Mouse (Mus musculus): ENCODE results near the gene Dhdds. TPM values are rescaled to one million over a fixed set of nuclear protein-coding genes. Genes with fewer than 3 reads are reported as not detected.

Gene Dhdds
- polyA plus RNA-seq, 1 experiment from 2014 or later = 38.1 TPM

DNA sequence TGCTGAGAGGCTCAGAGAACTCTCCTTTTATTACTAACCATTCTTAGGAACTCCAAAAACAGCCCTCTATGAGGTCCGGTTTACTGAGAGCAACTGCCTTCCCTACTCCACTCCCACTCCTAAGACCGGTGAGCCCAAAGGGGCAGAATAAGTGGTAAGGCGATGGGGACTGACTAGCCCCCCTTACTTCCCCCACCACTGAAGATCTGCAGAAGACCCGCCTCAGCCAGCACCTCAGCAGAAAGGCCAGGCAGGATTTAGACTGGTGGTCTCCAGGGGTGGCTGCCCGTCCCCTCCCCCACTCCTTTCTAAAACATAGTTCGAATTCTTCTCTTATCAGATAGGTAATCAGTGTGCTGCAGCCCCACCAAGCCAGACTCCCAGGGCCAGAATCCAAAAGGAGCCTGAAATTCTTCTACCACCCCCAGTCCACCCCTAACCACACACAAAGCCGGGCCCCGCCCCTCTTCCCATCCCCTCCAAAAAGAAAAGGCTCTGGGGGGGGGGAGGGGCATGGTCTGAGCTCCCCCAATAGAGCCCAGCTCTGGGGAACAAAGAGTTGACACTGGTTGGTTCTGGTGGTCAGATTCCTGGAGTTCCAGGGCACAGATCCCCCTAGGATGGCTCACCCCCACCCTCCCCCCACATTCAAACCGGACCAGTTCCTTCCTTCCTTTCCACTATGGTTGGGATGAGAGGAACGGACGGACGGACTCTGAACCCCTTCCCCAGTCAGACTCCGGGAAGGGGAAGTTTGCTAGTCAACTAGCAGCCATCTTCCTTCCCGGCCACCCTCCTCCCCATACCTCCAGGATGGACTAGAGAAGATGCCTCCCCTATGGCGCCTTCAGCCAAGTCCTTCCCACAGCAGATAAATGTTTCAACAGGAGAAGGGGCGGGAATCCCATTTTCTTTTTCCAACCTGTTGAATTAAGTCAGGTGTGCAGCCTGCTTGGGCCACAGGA, 11.0 kb upstream of the Dhdds start:
- Histone ChIP-seq H3K9me3 (ENCODE audit: control insufficient read depth, low read length) (no peaks in the 10 kb centered on the region), H3K36me3 (ENCODE audit: control insufficient read depth, insufficient read depth, low read length) (no peaks in the 10 kb centered on the region), H3K27ac (ENCODE audit: low read depth, low read length) (no peak overlapping the region), H3K4me2 (replicated peaks; ENCODE audit: low read depth, low read length) (peak overlapping the region; percentile 17; the same call in 1 of the 2 replicates), H3K4me3 (ENCODE audit: low read depth, low read length) (no peak overlapping the region; the same call in 1 of the 2 replicates), H3K4me1 (replicated peaks; ENCODE audit: control insufficient read depth, insufficient read depth, low read length) (peaks cover 7% of the 10 kb centered on the region; the same call in 1 of the 2 replicates), H3K27me3 (ENCODE audit: control insufficient read depth, insufficient read depth, low read length) (no peaks in the 10 kb centered on the region), H3K9ac (ENCODE audit: low read depth, low read length) (no peak overlapping the region)
- ATAC-seq (ENCODE audit: low FRiP score) (peak; percentile 45; the same call in 1 of the 2 replicates), DNase-seq (ENCODE audit: low spot score) (peak; percentile 45)
- 8% methylated on average over 15 of the region's 16 CpGs for WGBS

DNA sequence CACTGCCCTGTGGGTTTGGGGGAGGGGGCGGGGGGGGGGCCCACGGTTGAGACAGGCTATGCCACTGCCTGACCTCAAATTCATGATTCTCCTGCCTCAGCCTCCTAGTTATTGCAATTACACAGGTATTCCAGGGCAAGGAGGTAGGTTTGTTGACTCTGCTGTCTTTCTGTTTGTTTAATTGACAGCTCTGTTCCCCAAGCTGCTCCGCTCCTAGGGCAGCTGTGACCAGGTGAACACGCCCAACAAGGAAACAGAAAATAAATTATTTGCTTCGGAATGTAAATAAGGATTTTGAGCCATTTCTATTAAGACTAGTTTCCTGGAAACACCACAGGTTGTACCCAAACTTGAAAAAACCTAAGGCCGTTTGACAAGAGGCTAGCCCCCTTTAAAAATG, 9.0 kb upstream of the Dhdds start:
- no peak for ATAC-seq (ENCODE audit: low FRiP score)
- DNase-seq (ENCODE audit: low spot score) = no peak
- no peak overlapping the region for H3K4me3 ChIP-seq (ENCODE audit: low read depth, low read length)
- H3K4me1 ChIP-seq (replicated peaks; ENCODE audit: control insufficient read depth, insufficient read depth, low read length) = 0 out of 2 replicates have a peak, but pooled peaks cover 4% of the 10 kb centered on the region
- H3K27me3 ChIP-seq (ENCODE audit: control insufficient read depth, insufficient read depth, low read length) = no peaks in the 10 kb centered on the region
- no peak overlapping the region for H3K4me2 ChIP-seq (replicated peaks; ENCODE audit: low read depth, low read length)
- H3K9me3 ChIP-seq (ENCODE audit: control insufficient read depth, low read length) = no peaks in the 10 kb centered on the region
- H3K9ac ChIP-seq (ENCODE audit: low read depth, low read length) = no peak overlapping the region
- H3K36me3 ChIP-seq (ENCODE audit: control insufficient read depth, insufficient read depth, low read length) = no peaks in the 10 kb centered on the region
- 77% methylated on average over 6 of the region's 6 CpGs for WGBS
- H3K27ac ChIP-seq (ENCODE audit: low read depth, low read length) = no peak overlapping the region

- DNase-seq (ENCODE audit: low spot score) = no peak
- 0 out of 2 replicates have a peak, but pooled peaks cover 4% of the 10 kb centered on the region for H3K4me1 ChIP-seq (replicated peaks; ENCODE audit: control insufficient read depth, insufficient read depth, low read length)
- WGBS = 96% methylated on average over 3 of the region's 3 CpGs
Observed at GRCm38 (mm10) chr4:134006845-134007244, 6.1 kb upstream of the Dhdds start.

GRCm38 (mm10) chr4:134005581-134006358, 5.1 kb upstream of the Dhdds start:
- ATAC-seq (ENCODE audit: low FRiP score) (no peak), DNase-seq (ENCODE audit: low spot score) (no peak)
- no peaks in the 10 kb centered on the region for H3K27me3 ChIP-seq (ENCODE audit: control insufficient read depth, insufficient read depth, low read length)
- no peaks in the 10 kb centered on the region for H3K9me3 ChIP-seq (ENCODE audit: control insufficient read depth, low read length)
- no peak overlapping the region for H3K4me3 ChIP-seq (ENCODE audit: low read depth, low read length)
- no peaks in the 10 kb centered on the region for H3K36me3 ChIP-seq (ENCODE audit: control insufficient read depth, insufficient read depth, low read length)
- no peak overlapping the region for H3K4me2 ChIP-seq (replicated peaks; ENCODE audit: low read depth, low read length)
- no peak overlapping the region for H3K9ac ChIP-seq (ENCODE audit: low read depth, low read length)
- no peaks in the 10 kb centered on the region for H3K4me1 ChIP-seq (replicated peaks; ENCODE audit: control insufficient read depth, insufficient read depth, low read length)
- WGBS = 89% methylated on average over 12 of the region's 12 CpGs
- no peak overlapping the region for H3K27ac ChIP-seq (ENCODE audit: low read depth, low read length)

More at GRCm38 (mm10) chr4:134006845-134007244, 6.1 kb upstream of the Dhdds start:
- no peak for ATAC-seq (ENCODE audit: low FRiP score)
- no peak overlapping the region for H3K4me3 ChIP-seq (ENCODE audit: low read depth, low read length)
- H3K27ac ChIP-seq (ENCODE audit: low read depth, low read length) = no peak overlapping the region
- no peak overlapping the region for H3K4me2 ChIP-seq (replicated peaks; ENCODE audit: low read depth, low read length)
- no peaks in the 10 kb centered on the region for H3K9me3 ChIP-seq (ENCODE audit: control insufficient read depth, low read length)
- no peaks in the 10 kb centered on the region for H3K27me3 ChIP-seq (ENCODE audit: control insufficient read depth, insufficient read depth, low read length)
- no peaks in the 10 kb centered on the region for H3K36me3 ChIP-seq (ENCODE audit: control insufficient read depth, insufficient read depth, low read length)
- no peak overlapping the region for H3K9ac ChIP-seq (ENCODE audit: low read depth, low read length)

GRCm38 (mm10) chr4:134002903-134003302, 2.2 kb upstream of the Dhdds start:
- DNase-seq (ENCODE audit: low spot score) = no peak
- H3K9ac ChIP-seq (ENCODE audit: low read depth, low read length) = no peak overlapping the region
- no peak for ATAC-seq (ENCODE audit: low FRiP score)
- H3K27ac ChIP-seq (ENCODE audit: low read depth, low read length) = no peak overlapping the region
- H3K9me3 ChIP-seq (ENCODE audit: control insufficient read depth, low read length) = no peaks in the 10 kb centered on the region
- H3K4me2 ChIP-seq (replicated peaks; ENCODE audit: low read depth, low read length) = no peak overlapping the region
- H3K36me3 ChIP-seq (ENCODE audit: control insufficient read depth, insufficient read depth, low read length) = no peaks in the 10 kb centered on the region
- 60% methylated on average over 5 of the region's 5 CpGs for WGBS
- H3K4me3 ChIP-seq (ENCODE audit: low read depth, low read length) = no peak overlapping the region
- H3K4me1 ChIP-seq (replicated peaks; ENCODE audit: control insufficient read depth, insufficient read depth, low read length) = no peaks in the 10 kb centered on the region
- H3K27me3 ChIP-seq (ENCODE audit: control insufficient read depth, insufficient read depth, low read length) = no peaks in the 10 kb centered on the region

- Histone ChIP-seq H3K36me3 (ENCODE audit: control insufficient read depth, insufficient read depth, low read length) (no peaks in the 10 kb centered on the region), H3K4me1 (replicated peaks; ENCODE audit: control insufficient read depth, insufficient read depth, low read length) (no peaks in the 10 kb centered on the region), H3K4me2 (replicated peaks; ENCODE audit: low read depth, low read length) (no peak overlapping the region), H3K9me3 (ENCODE audit: control insufficient read depth, low read length) (no peaks in the 10 kb centered on the region), H3K9ac (ENCODE audit: low read depth, low read length) (no peak overlapping the region), H3K27ac (ENCODE audit: low read depth, low read length) (no peak overlapping the region), H3K27me3 (ENCODE audit: control insufficient read depth, insufficient read depth, low read length) (no peaks in the 10 kb centered on the region), H3K4me3 (ENCODE audit: low read depth, low read length) (no peak overlapping the region)
- no peak for DNase-seq (ENCODE audit: low spot score)
- no peak for ATAC-seq (ENCODE audit: low FRiP score)
- WGBS = 58% methylated on average over 4 of the region's 4 CpGs
Observed at GRCm38 (mm10) chr4:134002246-134002645, 1.5 kb upstream of the Dhdds start.

DNA sequence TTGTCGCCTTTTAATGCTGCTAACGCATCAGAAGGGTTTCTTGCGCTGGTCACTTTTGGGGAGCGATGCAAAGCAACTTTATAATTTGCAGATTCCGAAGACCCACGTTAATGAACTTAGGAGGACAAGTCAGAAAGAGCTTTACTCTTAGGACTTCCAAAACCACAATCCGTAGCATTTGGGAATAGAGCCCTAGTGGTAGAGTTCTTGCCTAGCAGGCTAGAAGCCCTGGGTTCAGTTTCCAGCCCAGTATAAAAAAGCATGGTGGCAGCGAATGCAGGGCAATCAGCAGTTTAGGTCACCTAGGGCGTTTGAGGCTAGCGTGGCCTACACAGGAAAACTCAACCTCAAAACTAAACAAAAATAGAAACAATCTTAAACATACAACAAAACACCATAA, 992 bp upstream of the Dhdds start:
- Histone ChIP-seq H3K4me1 (replicated peaks; ENCODE audit: control insufficient read depth, insufficient read depth, low read length) (no peaks in the 10 kb centered on the region), H3K4me2 (replicated peaks; ENCODE audit: low read depth, low read length) (no peak overlapping the region), H3K9ac (ENCODE audit: low read depth, low read length) (no peak overlapping the region), H3K27me3 (ENCODE audit: control insufficient read depth, insufficient read depth, low read length) (no peaks in the 10 kb centered on the region), H3K9me3 (ENCODE audit: control insufficient read depth, low read length) (no peaks in the 10 kb centered on the region), H3K4me3 (ENCODE audit: low read depth, low read length) (no peak overlapping the region), H3K36me3 (ENCODE audit: control insufficient read depth, insufficient read depth, low read length) (no peaks in the 10 kb centered on the region), H3K27ac (ENCODE audit: low read depth, low read length) (no peak overlapping the region)
- ATAC-seq (ENCODE audit: low FRiP score) = no peak
- 41% methylated on average over 10 of the region's 10 CpGs for WGBS
- DNase-seq (ENCODE audit: low spot score) = no peak

GRCm38 (mm10) chr4:133994697-133995096, 6.0 kb downstream of the Dhdds start:
- DNase-seq (ENCODE audit: low spot score) = no peak
- Histone ChIP-seq H3K4me2 (replicated peaks; ENCODE audit: low read depth, low read length) (no peak overlapping the region), H3K27me3 (ENCODE audit: control insufficient read depth, insufficient read depth, low read length) (no peaks in the 10 kb centered on the region), H3K4me3 (ENCODE audit: low read depth, low read length) (no peak overlapping the region), H3K9me3 (ENCODE audit: control insufficient read depth, low read length) (no peaks in the 10 kb centered on the region), H3K4me1 (replicated peaks; ENCODE audit: control insufficient read depth, insufficient read depth, low read length) (no peaks in the 10 kb centered on the region), H3K9ac (ENCODE audit: low read depth, low read length) (no peak overlapping the region), H3K36me3 (ENCODE audit: control insufficient read depth, insufficient read depth, low read length) (0 out of 2 replicates have a peak, but pooled peaks cover 3% of the 10 kb centered on the region), H3K27ac (ENCODE audit: low read depth, low read length) (no peak overlapping the region)
- no peak for ATAC-seq (ENCODE audit: low FRiP score)
- WGBS = 82% methylated on average over 8 of the region's 8 CpGs

Data from hindbrain, embryonic 11.5 days (tissue).